Mouse (Mus musculus): Measurements from ENCODE around the gene Atxn1.
A peak's percentile ranks its signal among the peaks of the same experiment; 100 is the strongest.

The Atxn1 gene

GRCm38 (mm10) chr13:45963497-45964330 lies 1.1 kb downstream of the Atxn1 start:
- peak; percentile 79 to 86 for DNase-seq (ENCODE audit: low spot score in 2 of 2)

DNA sequence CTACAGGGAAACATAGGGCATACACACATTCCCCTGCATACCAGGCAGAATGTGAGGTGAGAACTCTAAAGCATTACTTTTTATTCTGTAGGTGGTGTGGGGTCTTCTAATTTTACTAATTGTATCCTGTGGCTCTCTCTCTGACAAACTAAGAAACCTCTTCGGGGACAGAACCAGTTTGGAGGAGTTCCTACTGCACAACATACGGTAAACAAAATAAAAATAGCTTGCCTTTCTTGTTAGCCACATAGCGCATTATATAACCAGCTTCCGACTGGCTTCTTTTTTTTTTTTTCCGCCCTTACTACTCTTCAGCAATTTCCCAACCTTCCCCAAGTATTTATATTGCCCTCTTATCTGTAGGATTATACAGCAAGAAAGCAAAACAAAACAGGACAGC lies 2.0 kb downstream of the Atxn1 start:
- no peak for DNase-seq (ENCODE audit: low spot score in 2 of 2)

DNA sequence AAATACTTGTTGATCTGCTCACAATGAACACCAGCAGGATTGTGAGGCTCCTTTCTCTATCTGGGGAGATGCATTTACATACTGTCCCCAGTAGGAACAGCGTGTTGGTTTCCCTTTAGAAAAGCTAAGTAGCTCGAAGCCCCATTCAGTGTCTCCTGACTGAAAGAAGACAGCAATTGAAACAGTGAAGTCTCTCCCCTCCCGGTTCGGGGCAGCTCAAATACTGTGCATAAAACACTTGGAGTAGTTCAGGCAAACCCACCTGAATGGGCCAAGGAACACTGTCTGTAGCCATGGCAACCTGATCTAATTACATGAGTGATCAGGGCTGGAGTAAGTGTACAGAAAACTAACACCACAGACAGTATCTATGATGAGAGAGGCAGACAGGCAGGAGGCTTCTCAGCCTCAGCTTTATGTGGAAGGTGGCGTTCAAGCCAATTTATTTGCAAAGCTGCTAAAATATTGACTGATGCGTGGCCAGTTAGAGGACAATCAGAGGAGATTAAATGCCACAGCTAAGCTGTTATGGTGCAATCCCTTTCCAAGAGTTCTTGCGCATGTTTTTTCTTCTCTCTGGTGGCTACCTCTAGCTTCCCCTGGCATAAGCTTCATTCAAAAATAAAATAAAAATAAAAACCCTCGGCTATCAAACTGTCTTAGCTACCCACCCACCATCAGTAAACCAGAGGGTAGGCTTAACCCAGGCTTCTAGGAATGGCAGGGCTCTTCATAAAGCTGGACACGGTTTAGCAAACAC lies 2.8 kb downstream of the Atxn1 start:
- no peak for DNase-seq (ENCODE audit: low spot score in 2 of 2)

GRCm38 (mm10) chr13:45960311-45960965 lies 4.4 kb downstream of the Atxn1 start:
- DNase-seq (ENCODE audit: low spot score in 2 of 2), result no peak

DNA sequence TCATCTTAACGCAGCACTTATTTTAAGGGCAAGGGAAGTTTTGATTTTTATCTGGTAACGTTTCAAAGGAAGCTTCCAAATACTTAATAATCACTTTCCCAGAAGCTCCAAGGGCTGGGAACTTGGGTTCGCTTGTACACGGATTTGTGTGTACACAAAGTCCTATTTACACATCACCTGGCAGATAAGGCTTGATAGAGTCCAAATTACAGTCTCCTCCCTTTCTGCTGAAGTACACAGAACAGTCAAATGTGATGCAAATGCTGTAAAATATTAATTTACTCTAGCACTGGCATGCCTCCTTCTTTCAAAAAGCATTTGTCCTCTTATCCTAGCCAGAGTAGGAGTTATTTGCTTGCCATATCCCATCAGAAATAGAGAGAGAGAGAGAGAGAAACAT lies 6.5 kb downstream of the Atxn1 start:
- DNase-seq (ENCODE audit: low spot score in 2 of 2), result no peak

GRCm38 (mm10) chr13:45957629-45958028 lies 7.2 kb downstream of the Atxn1 start:
- no peak for DNase-seq (ENCODE audit: low spot score in 2 of 2)

- DNase-seq (ENCODE audit: low spot score in 2 of 2), result no peak
These were observed 8.5 kb downstream of the Atxn1 start for GRCm38 (mm10) chr13:45956287-45956686.

- DNase-seq (ENCODE audit: low spot score in 2 of 2), result no peak
These were observed 9.3 kb downstream of the Atxn1 start for GRCm38 (mm10) chr13:45955370-45956055.

- no peak for DNase-seq (ENCODE audit: low spot score in 2 of 2)
These were observed 11.7 kb downstream of the Atxn1 start for GRCm38 (mm10) chr13:45953098-45953497.

DNA sequence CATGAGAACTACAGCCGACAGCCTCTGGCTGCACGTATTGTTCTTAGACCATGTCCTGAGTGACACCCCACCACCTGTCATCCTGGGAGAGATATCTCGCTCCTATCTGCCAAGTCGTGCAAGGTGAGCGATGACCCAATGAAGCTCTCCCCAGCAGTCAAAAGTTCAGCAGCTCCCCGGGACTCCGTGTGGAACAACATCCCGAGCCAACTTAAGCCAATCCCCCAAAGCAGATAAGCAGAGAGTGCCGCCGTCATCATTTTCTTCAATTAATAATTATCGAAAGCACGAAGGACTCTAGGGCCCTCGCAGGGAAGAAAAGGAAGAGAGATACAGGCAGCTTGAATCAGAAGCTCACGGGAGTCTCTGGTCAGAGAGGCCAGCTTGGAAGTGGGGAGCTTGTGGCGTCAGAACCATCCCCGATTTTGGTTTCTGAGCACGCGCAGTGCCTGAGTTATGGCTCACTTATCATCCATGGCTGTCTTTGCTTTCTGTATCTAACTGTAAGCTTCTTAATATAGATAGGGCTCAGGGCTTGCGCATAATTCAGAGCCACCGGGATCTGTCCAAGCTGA lies 13.7 kb downstream of the Atxn1 start:
- DNase-seq (ENCODE audit: low spot score in 2 of 2), result no peak

GRCm38 (mm10) chr13:45950355-45950861 lies 14.4 kb downstream of the Atxn1 start:
- DNase-seq (ENCODE audit: low spot score in 2 of 2), result no peak

DNA sequence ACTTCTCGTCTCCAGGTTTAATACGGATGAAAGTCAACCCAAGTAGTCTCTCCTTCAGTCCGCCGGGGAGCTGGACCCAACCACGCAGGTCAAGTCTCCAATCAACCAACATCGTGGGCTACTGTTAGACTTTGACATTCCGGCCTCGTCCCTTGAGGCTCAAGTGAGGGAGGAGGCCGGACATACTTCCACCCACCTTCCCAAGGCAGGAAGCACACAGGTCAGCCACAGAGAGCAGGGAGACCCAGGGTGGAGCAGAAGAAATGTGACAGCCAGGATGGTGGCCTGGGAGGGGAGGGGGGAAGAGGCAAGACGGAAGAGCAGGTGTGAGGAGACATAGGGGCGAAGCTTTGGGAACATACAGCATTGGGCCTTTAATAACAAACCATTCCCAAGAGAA lies 18.7 kb downstream of the Atxn1 start:
- DNase-seq (ENCODE audit: low spot score in 2 of 2), result no peak

DNA sequence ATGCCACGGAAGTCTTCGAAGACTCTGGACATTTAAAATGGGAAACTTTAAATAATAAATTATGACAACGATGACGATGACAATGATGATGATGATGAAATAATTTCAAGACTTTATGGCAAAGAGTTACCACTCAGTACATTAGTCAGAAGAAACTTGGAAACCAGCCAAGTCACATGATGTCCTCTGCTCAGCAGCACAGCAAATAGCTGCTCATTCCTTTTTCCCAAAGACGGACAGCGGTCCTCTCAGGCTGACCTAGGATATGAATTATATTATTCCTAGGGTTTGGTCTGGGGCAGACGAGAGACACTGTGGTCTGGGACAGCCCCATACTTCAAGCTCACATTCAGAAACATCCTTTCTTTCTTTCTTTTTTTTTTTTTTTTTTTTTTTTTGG lies 22.5 kb downstream of the Atxn1 start:
- no peak for DNase-seq (ENCODE audit: low spot score in 2 of 2)

DNA sequence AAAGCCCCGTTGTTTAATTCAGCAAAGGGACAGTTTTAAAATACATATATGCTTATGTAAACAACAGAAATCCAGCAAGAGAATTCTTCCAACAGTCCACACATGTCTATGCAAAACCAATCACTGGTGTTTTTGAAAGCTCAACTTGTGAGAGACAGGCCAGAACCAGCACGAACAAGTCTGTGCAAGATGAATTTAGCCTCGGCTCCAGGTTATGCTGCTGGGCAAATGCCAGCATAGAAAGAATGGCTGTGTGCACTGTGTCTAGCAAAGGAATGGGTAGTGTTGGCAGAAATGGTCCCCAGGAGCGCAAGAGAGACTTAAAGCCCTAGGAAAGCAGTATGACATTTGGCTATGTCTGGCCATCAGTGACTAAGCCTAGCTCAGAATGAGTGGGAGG lies 24.1 kb downstream of the Atxn1 start:
- DNase-seq (ENCODE audit: low spot score in 2 of 2), result no peak

- DNase-seq (ENCODE audit: low spot score in 2 of 2), result no peak
These were observed 25.2 kb downstream of the Atxn1 start for GRCm38 (mm10) chr13:45939561-45939960.

- DNase-seq (ENCODE audit: low spot score in 2 of 2), result no peak
These were observed 26.7 kb downstream of the Atxn1 start for GRCm38 (mm10) chr13:45938083-45938482.

GRCm38 (mm10) chr13:45936765-45937164 lies 28.0 kb downstream of the Atxn1 start:
- no peak for DNase-seq (ENCODE audit: low spot score in 2 of 2)

- no peak for DNase-seq (ENCODE audit: low spot score in 2 of 2)
These were observed 29.0 kb downstream of the Atxn1 start for GRCm38 (mm10) chr13:45935798-45936197.

DNA sequence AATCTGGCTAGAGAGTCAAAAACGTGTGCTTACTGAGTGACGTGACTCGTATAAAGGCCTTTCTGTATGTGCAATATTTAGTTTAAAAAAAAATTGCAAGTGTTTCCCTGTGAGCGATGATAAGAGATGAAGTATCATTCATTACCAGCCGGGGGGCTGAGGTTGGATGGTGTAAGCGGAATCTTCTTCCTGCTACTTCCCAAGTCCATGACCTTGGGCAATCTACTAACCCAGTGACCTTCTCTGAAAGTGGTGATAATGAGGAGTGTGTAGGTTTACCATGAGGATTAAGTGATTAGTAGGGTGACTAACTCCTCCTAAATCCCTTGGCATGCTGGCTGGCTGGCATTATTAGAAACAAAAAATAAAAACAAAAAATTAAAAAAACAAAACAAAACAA lies 30.0 kb downstream of the Atxn1 start:
- DNase-seq (ENCODE audit: low spot score in 2 of 2), result no peak

- DNase-seq (ENCODE audit: low spot score in 2 of 2), result no peak
These were observed 30.7 kb downstream of the Atxn1 start for GRCm38 (mm10) chr13:45934085-45934484.

DNA sequence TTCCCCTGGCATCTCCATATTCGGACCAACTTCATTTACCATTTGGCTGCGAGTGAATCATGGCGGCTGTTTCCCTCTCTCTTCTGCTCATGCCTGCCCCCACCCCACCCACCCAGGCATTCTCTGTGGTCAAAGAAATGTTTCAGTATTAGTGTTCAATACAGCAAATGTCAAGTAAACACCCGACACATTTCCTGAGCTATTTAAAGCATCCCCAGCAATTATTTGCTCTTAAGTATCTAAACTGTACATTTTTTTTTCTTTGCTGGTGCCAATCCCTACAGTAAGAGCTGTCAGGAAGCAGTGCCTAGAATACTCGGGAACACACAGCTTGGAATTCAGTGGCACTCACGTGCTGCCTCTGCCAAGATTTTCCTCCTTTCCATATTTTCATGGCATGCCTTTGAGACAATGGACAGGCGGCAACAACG lies 32.3 kb downstream of the Atxn1 start:
- no peak for DNase-seq (ENCODE audit: low spot score in 2 of 2)

Data from urinary bladder, postnatal 36 days (tissue).